Mouse (Mus musculus): Measurements from ENCODE around the gene Asphd2. TPM values are rescaled to one million over a fixed set of nuclear protein-coding genes. Genes with fewer than 3 reads are reported as not detected.

Asphd2 gene
- polyA plus RNA-seq, 1 experiment from 2014 or later: 124 TPM

DNA sequence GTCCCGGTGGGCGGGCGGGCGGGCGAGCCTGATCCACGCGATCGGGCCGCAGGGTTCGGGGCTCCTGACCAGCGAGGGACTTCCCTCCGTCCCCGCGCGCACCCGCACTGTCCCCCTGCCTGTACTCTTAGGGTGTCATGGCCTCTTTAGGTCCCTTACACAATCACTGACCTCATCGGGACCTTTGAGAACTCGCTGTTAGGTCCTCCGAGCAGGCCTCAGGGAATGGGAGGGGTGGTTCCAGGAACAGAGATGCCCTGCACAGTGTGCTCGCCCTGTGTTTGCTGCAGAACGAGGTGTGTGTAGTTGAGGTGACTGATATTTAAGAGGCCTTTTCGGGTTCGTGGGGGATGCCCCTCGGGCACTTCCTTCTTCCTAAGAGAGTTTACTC lies 51.5 kb downstream of the Asphd2 start:
- H3K9ac ChIP-seq: peak overlapping the region; percentile 87
- H3K36me3 ChIP-seq (replicated peaks): peaks cover 5% of the 10 kb centered on the region
- H3K4me1 ChIP-seq: peaks cover 47% of the 10 kb centered on the region
- WGBS: under 1% methylated on average over 24 of the region's 24 CpGs
- peak overlapping the region; percentile 84 for H3K4me3 ChIP-seq
- H3K9me3 ChIP-seq: no peaks in the 10 kb centered on the region
- no peaks in the 10 kb centered on the region for H3K27me3 ChIP-seq (replicated peaks)
- H3K27ac ChIP-seq: peak overlapping the region; percentile 74
- peak overlapping the region; percentile 90 for H3K4me2 ChIP-seq
- ATAC-seq (replicated peaks): peak; percentile 76

DNA sequence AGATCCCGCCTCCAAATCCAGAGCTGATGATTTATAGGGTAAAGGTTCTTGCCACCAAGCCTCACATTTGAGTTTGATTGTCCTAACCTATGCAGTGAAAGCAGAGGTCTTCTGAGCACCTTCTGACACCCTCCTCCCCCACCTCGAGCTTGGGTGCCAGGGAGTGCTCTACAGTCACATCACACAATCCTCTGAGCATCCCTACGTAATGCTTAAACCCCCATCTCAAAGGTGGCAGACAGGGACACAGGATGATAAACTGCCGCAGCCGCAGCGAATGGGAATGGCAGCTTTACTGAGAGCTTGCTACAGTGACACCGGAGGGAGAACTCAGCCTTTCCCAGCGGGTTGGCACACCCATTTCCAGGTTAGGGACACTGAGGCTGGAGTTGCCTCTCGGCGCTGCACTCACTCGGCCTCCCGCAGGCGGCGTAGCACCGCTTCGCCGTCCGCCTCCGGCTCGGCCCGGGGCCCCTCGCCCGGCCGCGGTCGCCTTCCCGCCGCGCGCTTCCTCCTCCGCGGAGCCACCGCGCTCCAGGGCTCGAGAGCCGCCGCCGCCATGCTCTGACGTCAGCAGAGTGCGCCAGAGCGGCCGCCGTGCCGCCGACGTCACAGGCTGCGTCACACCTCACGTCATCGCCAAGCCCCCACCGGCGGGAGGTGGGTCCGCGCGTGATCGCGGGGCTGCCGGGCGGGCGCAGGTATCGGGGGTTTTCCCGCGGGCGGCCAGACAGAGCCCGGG lies 52.0 kb downstream of the Asphd2 start, which contains the start of the genes Srrd and Hps4:
TSS of gene Srrd (minus strand) at position 578 of the 742 bp plus-strand sequence.
TSS of gene Hps4 (plus strand) at position 621 of the 742 bp plus-strand sequence.
- Histone ChIP-seq H3K27ac (peak within 1 kb of the TSS; percentile 74), H3K4me2 (peak within 1 kb of the TSS; percentile 90), H3K9ac (peak within 1 kb of the TSS; percentile 87), H3K4me1 (peaks cover 47% of the 10 kb centered on the region), H3K9me3 (no peaks in the 10 kb centered on the region), H3K36me3 (replicated peaks) (peaks cover 11% of the 10 kb centered on the region), H3K27me3 (replicated peaks) (no peaks in the 10 kb centered on the region), H3K4me3 (peak within 1 kb of the TSS; percentile 84)
- peak; percentile 76 for ATAC-seq (replicated peaks)
- 2% methylated on average over 53 of the region's 64 CpGs for WGBS

DNA sequence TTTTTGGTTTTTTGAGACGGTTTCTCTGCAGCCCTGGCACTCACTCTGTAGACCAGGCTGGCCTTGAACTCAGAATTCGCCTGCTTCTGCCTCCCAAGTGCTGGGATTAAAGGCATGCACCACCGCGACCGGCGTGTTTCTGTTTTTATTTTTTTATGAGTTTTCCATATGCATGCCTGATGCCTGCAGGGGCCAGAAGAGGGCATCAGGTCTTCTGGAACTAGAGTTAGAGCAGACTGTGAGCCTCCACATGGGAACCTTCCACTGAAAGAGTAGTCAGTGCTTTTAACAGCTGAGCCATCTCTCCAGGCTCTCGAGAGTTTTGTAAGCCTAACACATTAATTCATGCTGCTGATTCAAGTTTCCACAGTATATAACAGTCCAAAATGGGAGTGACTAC lies 55.5 kb downstream of the Asphd2 start:
- no peak for ATAC-seq (replicated peaks)
- H3K27ac ChIP-seq: no peak overlapping the region
- no peak overlapping the region for H3K4me2 ChIP-seq
- H3K36me3 ChIP-seq (replicated peaks): peaks cover 45% of the 10 kb centered on the region
- no peak overlapping the region for H3K9ac ChIP-seq
- no peaks in the 10 kb centered on the region for H3K9me3 ChIP-seq
- 61% methylated on average over 7 of the region's 7 CpGs for WGBS
- H3K27me3 ChIP-seq (replicated peaks): no peaks in the 10 kb centered on the region
- no peak overlapping the region for H3K4me3 ChIP-seq
- peaks cover 23% of the 10 kb centered on the region for H3K4me1 ChIP-seq

DNA sequence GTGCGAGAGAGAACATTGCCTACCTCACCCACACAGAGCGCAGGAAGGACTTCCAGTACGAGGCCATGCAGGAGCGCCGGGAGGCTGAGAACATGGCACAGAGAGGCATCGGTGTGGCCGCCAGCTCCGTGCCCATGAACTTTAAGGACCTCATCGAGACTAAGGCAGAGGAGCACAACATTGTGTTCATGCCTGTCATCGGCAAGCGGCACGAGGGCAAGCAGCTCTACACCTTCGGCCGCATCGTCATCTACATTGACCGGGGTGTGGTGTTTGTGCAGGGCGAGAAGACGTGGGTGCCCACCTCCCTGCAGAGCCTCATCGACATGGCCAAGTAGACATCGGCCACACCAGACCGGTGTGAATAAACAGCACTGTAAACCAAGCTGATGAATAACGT lies 57.7 kb downstream of the Asphd2 start:
- Histone ChIP-seq H3K9ac (no peak overlapping the region), H3K4me3 (no peak overlapping the region), H3K4me1 (peaks cover 7% of the 10 kb centered on the region), H3K27me3 (replicated peaks) (no peaks in the 10 kb centered on the region), H3K4me2 (no peak overlapping the region), H3K9me3 (no peaks in the 10 kb centered on the region), H3K27ac (no peak overlapping the region), H3K36me3 (replicated peaks) (peaks cover 66% of the 10 kb centered on the region)
- no peak for ATAC-seq (replicated peaks)
- 96% methylated on average over 22 of the region's 22 CpGs for WGBS

DNA sequence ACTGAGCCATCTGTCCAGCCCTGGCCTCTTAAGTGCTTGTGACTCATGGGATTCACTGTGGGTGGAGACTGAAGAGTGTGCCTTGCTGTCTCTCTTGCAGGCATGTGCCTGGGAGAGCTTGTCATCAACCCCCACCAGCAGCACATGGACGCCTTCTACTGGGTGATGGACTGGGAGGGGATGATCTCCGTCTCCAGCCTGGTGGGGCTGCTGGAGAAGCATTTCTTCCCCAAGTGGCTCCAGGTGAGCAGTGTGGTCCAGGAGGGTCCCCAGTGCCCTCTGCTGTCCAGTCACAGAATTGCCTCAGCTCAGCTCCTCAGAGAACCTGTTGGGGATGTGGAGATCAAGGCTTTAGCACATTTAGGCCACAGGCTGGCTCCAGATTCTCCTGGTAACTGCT lies 59.2 kb downstream of the Asphd2 start:
- no peak for ATAC-seq (replicated peaks)
- Histone ChIP-seq H3K9ac (no peak overlapping the region), H3K4me3 (no peak overlapping the region), H3K27ac (no peak overlapping the region), H3K4me2 (no peak overlapping the region), H3K36me3 (replicated peaks) (peaks cover 81% of the 10 kb centered on the region), H3K9me3 (no peaks in the 10 kb centered on the region), H3K4me1 (no peaks in the 10 kb centered on the region), H3K27me3 (replicated peaks) (no peaks in the 10 kb centered on the region)
- 27% methylated on average over 2 of the region's 2 CpGs for WGBS

Other genes with a start within 250 kb of the Asphd2 start
- gene Cryba4, start 142.3 kb downstream of the Asphd2 start, polyA plus RNA-seq (2015; fragmentation: Nextera tagmentation; extraction: Ambion mirVana): 0.93 and 1.4 TPM in 2 replicates
- gene Crybb1, start 139.1 kb downstream of the Asphd2 start, polyA plus RNA-seq (2015; fragmentation: Nextera tagmentation; extraction: Ambion mirVana): 4.3 and 4.8 TPM in 2 replicates
- 29.4 and 33.7 TPM in 2 replicates for gene Tpst2, start 118.2 kb downstream of the Asphd2 start, polyA plus RNA-seq (2015; fragmentation: Nextera tagmentation; extraction: Ambion mirVana)
- gene Tfip11, start 68.5 kb downstream of the Asphd2 start, polyA plus RNA-seq (2015; fragmentation: Nextera tagmentation; extraction: Ambion mirVana): 35.7 and 38.2 TPM in 2 replicates
- 64.0 and 66.8 TPM in 2 replicates for gene Srrd, start 51.8 kb downstream of the Asphd2 start, polyA plus RNA-seq (2015; fragmentation: Nextera tagmentation; extraction: Ambion mirVana)
- 39.6 and 43.9 TPM in 2 replicates for gene Hps4, start 51.8 kb downstream of the Asphd2 start, polyA plus RNA-seq (2015; fragmentation: Nextera tagmentation; extraction: Ambion mirVana)
- 0.14 and 0.39 TPM in 2 replicates for gene Gm6583, start 38.8 kb downstream of the Asphd2 start, polyA plus RNA-seq (2015; fragmentation: Nextera tagmentation; extraction: Ambion mirVana)
- 1.3 and 1.5 TPM in 2 replicates for gene Gm6588, start 54.6 kb upstream of the Asphd2 start, polyA plus RNA-seq (2015; fragmentation: Nextera tagmentation; extraction: Ambion mirVana)
- gene Sez6l, start 182.3 kb upstream of the Asphd2 start, polyA plus RNA-seq (2015; fragmentation: Nextera tagmentation; extraction: Ambion mirVana): 65.4 and 67.5 TPM in 2 replicates

All from midbrain, embryonic 15.5 days (tissue).